Mouse (Mus musculus) liver, embryonic 13.5 days (tissue): ENCODE measurements around the gene Zfp747. TPM values are rescaled to one million over a fixed set of nuclear protein-coding genes. Genes with fewer than 3 reads are reported as not detected.
"Not testable (repeated sequence)": the region's sequence is repeated elsewhere in the genome, so short reads cannot be mapped to it uniquely, and the experiment has no call there.

Experiments used
- ATAC-seq: fragments of 200-750 bp; cut with Nextera tagmentation; 2 replicates; pipeline ENCODE4 v1.8.0; 2017; ENCODE audit warnings: low read depth, mild to moderate bottlenecking, moderate number of reproducible peaks, moderate library complexity
- DNase-seq: peaks from one replicate; pipeline ENCODE4 v3.0.0; 2022
- H3K27ac ChIP-seq: fragments of 300-500 bp; sonication (generic); 2 replicates; pipeline ENCODE4 v1.5.1; 2015; ENCODE audit warnings: moderate library complexity, mild to moderate bottlenecking, inconsistent platforms
- H3K27me3 ChIP-seq: fragments of 300-500 bp; sonication (generic); 2 replicates; pipeline ENCODE4 v1.6.1; 2015; ENCODE audit warnings: mild to moderate bottlenecking, inconsistent platforms
- H3K36me3 ChIP-seq: fragments of 300-500 bp; sonication (generic); 2 replicates; pipeline ENCODE4 v1.6.1; 2015; ENCODE audit warnings: mild to moderate bottlenecking, inconsistent platforms
- H3K4me1 ChIP-seq: fragments of 300-500 bp; sonication (generic); replicated peaks from 2 replicates; pipeline ENCODE4 v1.6.1; 2015; ENCODE audit warnings: inconsistent platforms
- H3K4me2 ChIP-seq: fragments of 300-500 bp; sonication (generic); 2 replicates; pipeline ENCODE4 v1.6.1; 2015; ENCODE audit warnings: inconsistent platforms, mild to moderate bottlenecking, moderate library complexity
- H3K4me3 ChIP-seq: fragments of 300-500 bp; sonication (generic); replicated peaks from 2 replicates; pipeline ENCODE4 v1.5.1; 2015; ENCODE audit warnings: mild to moderate bottlenecking, inconsistent platforms
- H3K9ac ChIP-seq: fragments of 300-500 bp; sonication (generic); 2 replicates; pipeline ENCODE4 v1.6.1; 2015; ENCODE audit warnings: mild to moderate bottlenecking, inconsistent platforms
- H3K9me3 ChIP-seq: fragments of 300-500 bp; sonication (generic); replicated peaks from 2 replicates; pipeline ENCODE4 v1.6.1; 2016; ENCODE audit warnings: inconsistent platforms
- WGBS: fragments of 180-500 bp; shearing (Covaris S2); methylation state at CpG from one replicate; pipeline ENCODE4 v1.1.7; 2015; ENCODE audit not compliant: insufficient replicate concordance; 5-methylcytosine and 5-hydroxymethylcytosine counted together
- polyA plus RNA-seq: library from polyadenylated mRNA; unstranded; fragments of >200 nt; fragmentation: Nextera tagmentation; extraction: Ambion mirVana; gene quantifications from 2 replicates; pipeline ENCODE4 v1.2.1, GENCODE M21; 2015

Gene Zfp747
- polyA plus RNA-seq, 1 experiment from 2014 or later: 1.7 TPM

- under 1% methylated on average over 45 of the region's 45 CpGs for WGBS
- DNase-seq (peak; percentile 95), ATAC-seq (peak; percentile 87)
- H3K9ac ChIP-seq: peak within 1 kb of the TSS; percentile 83
- peak within 1 kb of the TSS; percentile 71 for H3K4me3 ChIP-seq
- H3K27ac ChIP-seq: peak within 1 kb of the TSS; percentile 78
- H3K4me1 ChIP-seq: peaks cover 21% of the 10 kb centered on the region
- H3K9me3 ChIP-seq: no peaks in the 10 kb centered on the region
- H3K27me3 ChIP-seq: peaks cover 11% of the 10 kb centered on the region
- H3K4me2 ChIP-seq: peak within 1 kb of the TSS; percentile 89
- H3K36me3 ChIP-seq: peaks cover 12% of the 10 kb centered on the region
Measured at GRCm38 (mm10) chr7:127393157-127393943, 17.5 kb upstream of the Zfp747 start, which contains the start of gene E430018J23Rik. Gene E430018J23Rik (minus strand): TSS chr7:127393629.

GRCm38 (mm10) chr7:127392251-127392824, 16.5 kb upstream of the Zfp747 start:
- no peaks in the 10 kb centered on the region for H3K9me3 ChIP-seq
- peak overlapping the region; percentile 71 for H3K4me3 ChIP-seq
- 62% methylated on average over 8 of the region's 8 CpGs for WGBS
- peaks cover 21% of the 10 kb centered on the region for H3K4me1 ChIP-seq
- H3K27ac ChIP-seq: no peak overlapping the region
- peaks cover 5% of the 10 kb centered on the region; the same call in 1 of the 2 replicates for H3K27me3 ChIP-seq
- DNase-seq: no peak
- ATAC-seq: no peak
- peaks cover 12% of the 10 kb centered on the region for H3K36me3 ChIP-seq
- H3K9ac ChIP-seq: peak overlapping the region; percentile 83
- peak overlapping the region; percentile 89 for H3K4me2 ChIP-seq

GRCm38 (mm10) chr7:127391538-127391937, 15.7 kb upstream of the Zfp747 start:
- peaks cover under 1% of the 10 kb centered on the region; the same call in 1 of the 2 replicates for H3K27me3 ChIP-seq
- H3K36me3 ChIP-seq: peaks cover 12% of the 10 kb centered on the region
- peaks cover 22% of the 10 kb centered on the region for H3K4me1 ChIP-seq
- no peak overlapping the region for H3K4me2 ChIP-seq
- ATAC-seq (no peak), DNase-seq (no peak)
- no peak overlapping the region for H3K27ac ChIP-seq
- H3K4me3 ChIP-seq: no peak overlapping the region
- no peak overlapping the region for H3K9ac ChIP-seq
- WGBS: 87% methylated on average over 16 of the region's 16 CpGs
- no peaks in the 10 kb centered on the region for H3K9me3 ChIP-seq

GRCm38 (mm10) chr7:127390306-127390705, 14.5 kb upstream of the Zfp747 start:
- Histone ChIP-seq H3K9me3 (no peaks in the 10 kb centered on the region), H3K4me1 (peaks cover 28% of the 10 kb centered on the region), H3K36me3 (peaks cover 16% of the 10 kb centered on the region), H3K27ac (no peak overlapping the region), H3K4me2 (no peak overlapping the region), H3K4me3 (no peak overlapping the region), H3K9ac (no peak overlapping the region), H3K27me3 (no peaks in the 10 kb centered on the region)
- no peak for DNase-seq
- WGBS: 71% methylated on average over 7 of the region's 7 CpGs
- no peak for ATAC-seq

GRCm38 (mm10) chr7:127388201-127388600, 12.4 kb upstream of the Zfp747 start:
- DNase-seq, H3K27ac ChIP-seq, H3K4me3 ChIP-seq, H3K9me3 ChIP-seq, H3K27me3 ChIP-seq, ATAC-seq, H3K9ac ChIP-seq, H3K4me2 ChIP-seq: not testable (repeated sequence)
- H3K36me3 ChIP-seq: peaks cover 31% of the 10 kb centered on the region
- H3K4me1 ChIP-seq: peaks cover 18% of the 10 kb centered on the region

GRCm38 (mm10) chr7:127386641-127387392, 11.0 kb upstream of the Zfp747 start, which contains the start of gene 9130019O22Rik:
Gene 9130019O22Rik (minus strand): TSS chr7:127387166.
- Histone ChIP-seq H3K27ac (peak within 1 kb of the TSS; percentile 26; the same call in 1 of the 2 replicates), H3K4me1 (peaks cover 7% of the 10 kb centered on the region), H3K9ac (peak within 1 kb of the TSS; percentile 78), H3K27me3 (no peaks in the 10 kb centered on the region), H3K36me3 (peaks cover 38% of the 10 kb centered on the region), H3K4me2 (peak within 1 kb of the TSS; percentile 88), H3K9me3 (peaks cover 6% of the 10 kb centered on the region; the same call in 1 of the 2 replicates), H3K4me3 (peak within 1 kb of the TSS; percentile 67)
- peak; percentile 85 for DNase-seq
- 10% methylated on average over 38 of the region's 38 CpGs for WGBS
- peak; percentile 86 for ATAC-seq

GRCm38 (mm10) chr7:127385560-127385959, 9.7 kb upstream of the Zfp747 start:
- H3K27me3 ChIP-seq, H3K9me3 ChIP-seq, H3K4me3 ChIP-seq, H3K9ac ChIP-seq, H3K4me2 ChIP-seq, DNase-seq, H3K4me1 ChIP-seq, H3K27ac ChIP-seq, ATAC-seq: not testable (repeated sequence)
- WGBS: 79% methylated on average over 4 of the region's 4 CpGs
- peaks cover 29% of the 10 kb centered on the region for H3K36me3 ChIP-seq

- Histone ChIP-seq H3K4me1 (peaks cover 27% of the 10 kb centered on the region), H3K4me2 (no peak overlapping the region), H3K27me3 (no peaks in the 10 kb centered on the region), H3K9me3 (no peaks in the 10 kb centered on the region), H3K36me3 (peaks cover 21% of the 10 kb centered on the region), H3K9ac (no peak overlapping the region), H3K27ac (no peak overlapping the region), H3K4me3 (no peak overlapping the region)
- 32% methylated on average over 6 of the region's 6 CpGs for WGBS
- no peak for ATAC-seq
- DNase-seq: no peak
Measured at GRCm38 (mm10) chr7:127378310-127378921, 2.6 kb upstream of the Zfp747 start.

- not testable (repeated sequence) for DNase-seq, ATAC-seq, H3K9ac ChIP-seq, H3K4me3 ChIP-seq, H3K27me3 ChIP-seq, H3K9me3 ChIP-seq, H3K4me2 ChIP-seq, H3K27ac ChIP-seq
- H3K4me1 ChIP-seq: peaks cover 20% of the 10 kb centered on the region
- H3K36me3 ChIP-seq: peaks cover 11% of the 10 kb centered on the region
- 72% methylated on average over 3 of the region's 3 CpGs for WGBS
Measured at GRCm38 (mm10) chr7:127371870-127372269, 4.0 kb downstream of the Zfp747 start.

GRCm38 (mm10) chr7:127371213-127371612, 4.6 kb downstream of the Zfp747 start:
- Histone ChIP-seq H3K27ac (no peak overlapping the region), H3K27me3 (no peaks in the 10 kb centered on the region), H3K36me3 (peaks cover 11% of the 10 kb centered on the region), H3K4me2 (no peak overlapping the region), H3K9me3 (no peaks in the 10 kb centered on the region), H3K9ac (no peak overlapping the region), H3K4me1 (peaks cover 17% of the 10 kb centered on the region), H3K4me3 (no peak overlapping the region)
- ATAC-seq (no peak), DNase-seq (no peak)
- WGBS: 22% methylated on average over 2 of the region's 2 CpGs

- ATAC-seq (no peak), DNase-seq (no peak)
- 68% methylated on average over 3 of the region's 3 CpGs for WGBS
- Histone ChIP-seq H3K4me1 (peaks cover 14% of the 10 kb centered on the region), H3K4me3 (no peak overlapping the region), H3K36me3 (no peaks in the 10 kb centered on the region), H3K27ac (no peak overlapping the region), H3K9me3 (no peaks in the 10 kb centered on the region), H3K27me3 (peaks cover 21% of the 10 kb centered on the region), H3K4me2 (no peak overlapping the region), H3K9ac (no peak overlapping the region)
Measured at GRCm38 (mm10) chr7:127366249-127366648, 9.6 kb downstream of the Zfp747 start.
